In the genomic region with DNA sequence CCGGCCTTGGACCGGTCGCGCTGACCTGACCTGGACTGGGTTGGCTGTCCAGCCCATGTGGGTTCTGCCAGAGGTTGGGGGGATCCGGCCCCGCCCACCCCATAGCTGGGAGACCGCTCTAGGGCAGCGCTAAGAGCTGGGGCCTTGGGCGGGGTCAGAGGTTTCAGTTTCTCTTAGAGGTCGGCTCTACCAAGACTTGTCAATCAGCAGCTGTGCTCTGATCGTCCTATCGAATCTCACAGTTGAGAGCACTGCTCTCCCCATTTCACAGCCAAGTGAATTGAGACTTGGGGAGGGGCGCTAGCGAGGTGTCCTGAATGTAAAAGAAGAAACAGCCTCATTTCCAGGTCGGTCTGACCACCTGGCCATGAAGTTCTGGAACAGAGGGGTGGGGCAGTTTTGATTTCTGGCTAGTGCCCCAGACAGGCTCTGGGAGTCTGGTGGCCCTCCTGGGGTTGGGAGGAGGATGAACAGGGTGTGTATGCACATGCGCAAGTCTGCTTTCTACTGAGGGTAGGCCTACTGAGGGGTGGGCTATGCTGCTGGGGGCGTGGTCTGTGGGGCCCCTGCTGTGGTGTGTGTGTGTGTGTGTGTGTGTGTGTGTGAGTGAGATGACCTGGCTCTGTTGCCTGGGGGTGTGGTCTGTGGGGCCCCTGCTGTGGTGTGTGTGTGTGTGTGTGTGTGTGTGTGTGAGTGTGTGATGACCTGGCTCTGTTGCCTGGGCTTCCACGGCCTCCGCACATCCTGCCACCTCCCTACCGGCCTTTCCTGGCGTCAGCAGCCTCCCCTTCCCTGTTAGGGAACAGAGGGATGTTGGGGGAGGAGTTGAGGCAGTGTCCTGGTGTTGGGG, we compare ENCODE assay signal across 8 mouse cellular contexts. TPM values are rescaled to one million over a fixed set of nuclear protein-coding genes. Genes with fewer than 3 reads are reported as not detected.
DNase-seq lines count a peak whose midpoint lies in the region; ATAC-seq and TF ChIP-seq lines count a peak whose summit lies in the region.

No protein-coding gene starts in this region.

- DNase-seq in frontal cortex, postnatal 25 days (ENCODE audit: low spot score in 2 of 2): no peak
- peak; percentile 59 for DNase-seq in brain, adult 2 months (ENCODE audit: low read depth, low spot score)
- DNase-seq in hindbrain, embryonic 11.5 days (ENCODE audit: low spot score): peak; percentile 54
- peak; percentile 79 for DNase-seq in limb, embryonic 14.5 days (ENCODE audit: low spot score)
- peak; percentile 77 for DNase-seq in testis, postnatal 14 days (ENCODE audit: low spot score)

- H3K9ac ChIP-seq in forebrain, embryonic 16.5 days (replicated peaks; ENCODE audit: low read depth, low read length): peak overlapping the region; percentile 61
- H3K9ac ChIP-seq in hindbrain, embryonic 11.5 days (ENCODE audit: low read depth, low read length): peak overlapping the region; percentile 79
- H3K9ac ChIP-seq in limb, embryonic 14.5 days (ENCODE audit: low read depth, low read length, severe bottlenecking): peak overlapping the region; percentile 75
- H3K9ac ChIP-seq in midbrain, embryonic 13.5 days (replicated peaks): peak overlapping the region; percentile 72

- H3K36me3 ChIP-seq in forebrain, embryonic 16.5 days (ENCODE audit: control insufficient read depth, insufficient read depth): no peaks in the 10 kb centered on the region
- H3K36me3 ChIP-seq in hindbrain, embryonic 11.5 days (ENCODE audit: control insufficient read depth, insufficient read depth, low read length): no peaks in the 10 kb centered on the region
- H3K36me3 ChIP-seq in limb, embryonic 14.5 days (ENCODE audit: control insufficient read depth, insufficient read depth, low read length): peaks cover 9% of the 10 kb centered on the region; the same call in 1 of the 2 replicates
- peaks cover 8% of the 10 kb centered on the region for H3K36me3 ChIP-seq in midbrain, embryonic 13.5 days

- peak; percentile 44; the same call in 1 of the 2 replicates for ATAC-seq in frontal cortex, adult (ENCODE audit: low TSS enrichment)
- peak; percentile 7; the same call in 1 of the 2 replicates for ATAC-seq in forebrain, embryonic 16.5 days
- peak; percentile 59 for ATAC-seq in hindbrain, embryonic 11.5 days (ENCODE audit: low FRiP score)
- peak; percentile 54 for ATAC-seq in limb, embryonic 14.5 days (ENCODE audit: low FRiP score, low read depth)
- ATAC-seq in midbrain, embryonic 13.5 days: peak; percentile 24

- H3K9me3 ChIP-seq in forebrain, embryonic 16.5 days (ENCODE audit: control insufficient read depth, low read length): no peaks in the 10 kb centered on the region
- H3K9me3 ChIP-seq in hindbrain, embryonic 11.5 days (ENCODE audit: control insufficient read depth, low read length): no peaks in the 10 kb centered on the region
- no peaks in the 10 kb centered on the region for H3K9me3 ChIP-seq in limb, embryonic 14.5 days (ENCODE audit: control insufficient read depth, low read length)
- no peaks in the 10 kb centered on the region for H3K9me3 ChIP-seq in midbrain, embryonic 13.5 days

- H3K4me2 ChIP-seq in forebrain, embryonic 16.5 days (ENCODE audit: low read length): peak overlapping the region; percentile 75
- peak overlapping the region; percentile 93 for H3K4me2 ChIP-seq in hindbrain, embryonic 11.5 days (replicated peaks; ENCODE audit: low read depth, low read length)
- peak overlapping the region; percentile 88 for H3K4me2 ChIP-seq in limb, embryonic 14.5 days (replicated peaks; ENCODE audit: low read depth, low read length, severe bottlenecking)
- peak overlapping the region; percentile 64 for H3K4me2 ChIP-seq in midbrain, embryonic 13.5 days (replicated peaks)

- under 1% methylated on average over 21 of the region's 21 CpGs for WGBS in forebrain, embryonic 16.5 days
- under 1% methylated on average over 21 of the region's 21 CpGs for WGBS in hindbrain, embryonic 11.5 days
- WGBS in limb, embryonic 14.5 days: 0% methylated on average over 21 of the region's 21 CpGs
- under 1% methylated on average over 21 of the region's 21 CpGs for WGBS in midbrain, embryonic 13.5 days

- peaks cover 30% of the 10 kb centered on the region for H3K4me1 ChIP-seq in forebrain, embryonic 16.5 days (replicated peaks; ENCODE audit: control insufficient read depth, insufficient read depth, low read length)
- H3K4me1 ChIP-seq in hindbrain, embryonic 11.5 days (replicated peaks; ENCODE audit: control insufficient read depth, insufficient read depth, low read length): peaks cover 2% of the 10 kb centered on the region; the same call in 1 of the 2 replicates
- peaks cover 36% of the 10 kb centered on the region for H3K4me1 ChIP-seq in limb, embryonic 14.5 days (ENCODE audit: control insufficient read depth, insufficient read depth, low read length)
- peaks cover 45% of the 10 kb centered on the region for H3K4me1 ChIP-seq in midbrain, embryonic 13.5 days (replicated peaks)

- peak overlapping the region; percentile 56 for H3K27ac ChIP-seq in forebrain, embryonic 16.5 days (ENCODE audit: low read length)
- peak overlapping the region; percentile 54 for H3K27ac ChIP-seq in hindbrain, embryonic 11.5 days (ENCODE audit: low read depth, low read length)
- peak overlapping the region; percentile 92 for H3K27ac ChIP-seq in limb, embryonic 14.5 days (replicated peaks; ENCODE audit: low read depth, low read length)
- H3K27ac ChIP-seq in midbrain, embryonic 13.5 days: no peak overlapping the region

- H3K27me3 ChIP-seq in forebrain, embryonic 16.5 days (replicated peaks; ENCODE audit: control insufficient read depth, insufficient read depth, low read length): no peaks in the 10 kb centered on the region
- H3K27me3 ChIP-seq in hindbrain, embryonic 11.5 days (ENCODE audit: control insufficient read depth, insufficient read depth, low read length): no peaks in the 10 kb centered on the region
- no peaks in the 10 kb centered on the region for H3K27me3 ChIP-seq in limb, embryonic 14.5 days (ENCODE audit: control insufficient read depth, insufficient read depth, low read length)
- no peaks in the 10 kb centered on the region for H3K27me3 ChIP-seq in midbrain, embryonic 13.5 days

- H3K4me3 ChIP-seq in forebrain, embryonic 16.5 days (replicated peaks; ENCODE audit: low read length): peak overlapping the region; percentile 52
- H3K4me3 ChIP-seq in hindbrain, embryonic 11.5 days (ENCODE audit: low read depth, low read length): peak overlapping the region; percentile 71
- H3K4me3 ChIP-seq in limb, embryonic 14.5 days (replicated peaks; ENCODE audit: low read length): peak overlapping the region; percentile 92
- peak overlapping the region; percentile 62 for H3K4me3 ChIP-seq in midbrain, embryonic 13.5 days (replicated peaks)

- no peak for TF ChIP-seq POLR2A in limb, embryonic 14.5 days (IDR thresholded peaks at IDR 0.05; ENCODE audit: borderline replicate concordance, extremely low read depth, insufficient read depth, insufficient read length)

RNA-seq across cellular contexts. Expression of gene Triobp, which starts 36.1 kb away (rescaled TPM):
- 42.7 and 49.7 TPM in 2 replicates for polyA plus RNA-seq in forebrain, embryonic 16.5 days (2015; fragmentation: Nextera tagmentation; extraction: Ambion mirVana)
- polyA plus RNA-seq in hindbrain, embryonic 11.5 days (2014; fragmentation: Nextera tagmentation; extraction: Ambion mirVana): 38.1 and 45.4 TPM in 2 replicates
- polyA plus RNA-seq in limb, embryonic 14.5 days (2012; rRNA removed): 64.4 and 72.3 TPM in 2 replicates
- polyA plus RNA-seq in limb, embryonic 14.5 days (2014; fragmentation: Nextera tagmentation; extraction: Ambion mirVana): 44.7 and 46.8 TPM in 2 replicates
- polyA plus RNA-seq in midbrain, embryonic 13.5 days (2015; fragmentation: Nextera tagmentation; extraction: Ambion mirVana): 38.3 and 42.6 TPM in 2 replicates

RNA-seq across cellular contexts. Expression of gene H1f0, which starts 44.6 kb away (rescaled TPM):
- 403 and 441 TPM in 2 replicates for polyA plus RNA-seq in forebrain, embryonic 16.5 days (2015; fragmentation: Nextera tagmentation; extraction: Ambion mirVana)
- polyA plus RNA-seq in hindbrain, embryonic 11.5 days (2014; fragmentation: Nextera tagmentation; extraction: Ambion mirVana): 154 and 306 TPM in 2 replicates
- 390 and 433 TPM in 2 replicates for polyA plus RNA-seq in limb, embryonic 14.5 days (2012; rRNA removed)
- 250 and 278 TPM in 2 replicates for polyA plus RNA-seq in limb, embryonic 14.5 days (2014; fragmentation: Nextera tagmentation; extraction: Ambion mirVana)
- polyA plus RNA-seq in midbrain, embryonic 13.5 days (2015; fragmentation: Nextera tagmentation; extraction: Ambion mirVana): 329 and 351 TPM in 2 replicates

RNA-seq across cellular contexts. Expression of gene Nol12, which starts 48.9 kb away (rescaled TPM):
- 60.4 and 64.2 TPM in 2 replicates for polyA plus RNA-seq in forebrain, embryonic 16.5 days (2015; fragmentation: Nextera tagmentation; extraction: Ambion mirVana)
- polyA plus RNA-seq in hindbrain, embryonic 11.5 days (2014; fragmentation: Nextera tagmentation; extraction: Ambion mirVana): 61.1 and 64.4 TPM in 2 replicates
- 38.8 and 41.0 TPM in 2 replicates for polyA plus RNA-seq in limb, embryonic 14.5 days (2012; rRNA removed)
- 50.6 and 53.1 TPM in 2 replicates for polyA plus RNA-seq in limb, embryonic 14.5 days (2014; fragmentation: Nextera tagmentation; extraction: Ambion mirVana)
- polyA plus RNA-seq in midbrain, embryonic 13.5 days (2015; fragmentation: Nextera tagmentation; extraction: Ambion mirVana): 53.1 and 58.0 TPM in 2 replicates

RNA-seq across cellular contexts. Expression of gene Lgals1, which starts 57.1 kb away (rescaled TPM):
- 51.9 and 95.5 TPM in 2 replicates for polyA plus RNA-seq in forebrain, embryonic 16.5 days (2015; fragmentation: Nextera tagmentation; extraction: Ambion mirVana)
- polyA plus RNA-seq in hindbrain, embryonic 11.5 days (2014; fragmentation: Nextera tagmentation; extraction: Ambion mirVana): 390 and 438 TPM in 2 replicates
- polyA plus RNA-seq in limb, embryonic 14.5 days (2012; rRNA removed): 2,106 and 2,309 TPM in 2 replicates
- 2,467 and 2,738 TPM in 2 replicates for polyA plus RNA-seq in limb, embryonic 14.5 days (2014; fragmentation: Nextera tagmentation; extraction: Ambion mirVana)
- 109 and 125 TPM in 2 replicates for polyA plus RNA-seq in midbrain, embryonic 13.5 days (2015; fragmentation: Nextera tagmentation; extraction: Ambion mirVana)

RNA-seq across cellular contexts. Expression of gene Galr3, which starts 58.0 kb away (rescaled TPM):
- polyA plus RNA-seq in forebrain, embryonic 16.5 days (2015; fragmentation: Nextera tagmentation; extraction: Ambion mirVana): not detected in 2 replicates
- polyA plus RNA-seq in hindbrain, embryonic 11.5 days (2014; fragmentation: Nextera tagmentation; extraction: Ambion mirVana): not detected in 2 replicates
- 0.39 and 0.49 TPM in 2 replicates for polyA plus RNA-seq in limb, embryonic 14.5 days (2012; rRNA removed)
- not detected in 2 replicates for polyA plus RNA-seq in limb, embryonic 14.5 days (2014; fragmentation: Nextera tagmentation; extraction: Ambion mirVana)
- not detected in 2 replicates for polyA plus RNA-seq in midbrain, embryonic 13.5 days (2015; fragmentation: Nextera tagmentation; extraction: Ambion mirVana)

Comparison
In these comparisons a context has a peak if more than half of its experiments do, and no peak if none do; other contexts are left out.
1. ATAC-seq: peak in every context shown above with its lines; median percentile 59 in hindbrain, embryonic 11.5 days; 54 in limb, embryonic 14.5 days; 44 in frontal cortex, adult; 24 in midbrain, embryonic 13.5 days; 7 in forebrain, embryonic 16.5 days.
2. DNase-seq: peak in brain, adult 2 months (single experiment), hindbrain, embryonic 11.5 days (single experiment), limb, embryonic 14.5 days (single experiment) and testis, postnatal 14 days (single experiment); none in frontal cortex, postnatal 25 days (0 of 2).
3. Peak in every context shown above with its lines, with median percentiles within 50 percentile points of each other: H3K4me2 ChIP-seq, H3K4me3 ChIP-seq and H3K9ac ChIP-seq.